Mouse (Mus musculus) bone marrow macrophage, adult 2 months (primary cell): ENCODE measurements around the gene Foxc2. TPM values are rescaled to one million over a fixed set of nuclear protein-coding genes. Genes with fewer than 3 reads are reported as not detected.

Source experiments
- H3K27ac ChIP-seq: 2 replicates; pipeline ENCODE4 v1.5.1; 2012; ENCODE audit warnings: low read depth, low read length; ENCODE audit not compliant: insufficient read depth
- H3K4me1 ChIP-seq: 2 replicates; pipeline ENCODE4 v1.6.1; 2012; ENCODE audit warnings: low read length; ENCODE audit not compliant: control insufficient read depth, insufficient read depth
- H3K4me3 ChIP-seq: 2 replicates; pipeline ENCODE4 v1.5.1; 2012; ENCODE audit warnings: mild to moderate bottlenecking, low read length, moderate library complexity; ENCODE audit not compliant: insufficient read depth
- CTCF ChIP-seq: IDR thresholded peaks from 2 replicates; pipeline ENCODE4 v1.5.1; 2012; ENCODE audit warnings: low read depth, mild to moderate bottlenecking, low read length, moderate library complexity
- POLR2A ChIP-seq: IDR thresholded peaks from 2 replicates; pipeline ENCODE4 v1.6.1; 2012; ENCODE audit warnings: mild to moderate bottlenecking, low read depth, low read length, borderline replicate concordance
- polyA plus RNA-seq: library from polyadenylated mRNA; stranded (reverse); fragments of >200 nt; gene quantifications from 2 replicates; pipeline ENCODE4 v1.2.4, GENCODE M21; 2012; ENCODE audit not compliant: missing spikeins, insufficient read depth, insufficient read length

Foxc2 gene
- polyA plus RNA-seq, 1 experiment: not detected

- Histone ChIP-seq H3K27ac (no peak overlapping the region), H3K4me3 (no peak overlapping the region), H3K4me1 (no peaks in the 10 kb centered on the region)
- TF ChIP-seq POLR2A: no peak
- no peak for TF ChIP-seq CTCF
Observed at GRCm38 (mm10) chr8:121079201-121079600, 36.8 kb upstream of the Foxc2 start.

DNA sequence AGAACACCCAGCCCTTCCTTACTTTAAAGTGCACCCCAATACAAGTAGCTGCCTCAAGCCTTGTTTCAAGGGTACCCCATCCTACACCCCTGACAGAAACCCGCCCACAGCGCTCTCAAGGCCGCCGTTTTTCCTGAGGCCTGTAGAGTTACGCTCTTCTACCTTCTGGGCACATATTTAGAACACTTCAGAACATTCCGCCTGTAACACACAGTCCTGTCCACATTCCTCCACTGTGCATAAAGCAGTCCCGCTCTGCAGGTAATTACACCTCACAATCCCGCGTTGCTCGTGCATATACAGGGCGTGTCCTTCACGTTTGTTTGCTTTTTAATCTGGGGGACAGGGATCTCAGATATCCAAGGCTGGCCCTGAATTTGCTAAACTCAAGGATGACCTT, 36.0 kb upstream of the Foxc2 start:
- TF ChIP-seq POLR2A: no peak
- no peak for TF ChIP-seq CTCF
- Histone ChIP-seq H3K4me3 (no peak overlapping the region), H3K4me1 (no peaks in the 10 kb centered on the region), H3K27ac (no peak overlapping the region)

DNA sequence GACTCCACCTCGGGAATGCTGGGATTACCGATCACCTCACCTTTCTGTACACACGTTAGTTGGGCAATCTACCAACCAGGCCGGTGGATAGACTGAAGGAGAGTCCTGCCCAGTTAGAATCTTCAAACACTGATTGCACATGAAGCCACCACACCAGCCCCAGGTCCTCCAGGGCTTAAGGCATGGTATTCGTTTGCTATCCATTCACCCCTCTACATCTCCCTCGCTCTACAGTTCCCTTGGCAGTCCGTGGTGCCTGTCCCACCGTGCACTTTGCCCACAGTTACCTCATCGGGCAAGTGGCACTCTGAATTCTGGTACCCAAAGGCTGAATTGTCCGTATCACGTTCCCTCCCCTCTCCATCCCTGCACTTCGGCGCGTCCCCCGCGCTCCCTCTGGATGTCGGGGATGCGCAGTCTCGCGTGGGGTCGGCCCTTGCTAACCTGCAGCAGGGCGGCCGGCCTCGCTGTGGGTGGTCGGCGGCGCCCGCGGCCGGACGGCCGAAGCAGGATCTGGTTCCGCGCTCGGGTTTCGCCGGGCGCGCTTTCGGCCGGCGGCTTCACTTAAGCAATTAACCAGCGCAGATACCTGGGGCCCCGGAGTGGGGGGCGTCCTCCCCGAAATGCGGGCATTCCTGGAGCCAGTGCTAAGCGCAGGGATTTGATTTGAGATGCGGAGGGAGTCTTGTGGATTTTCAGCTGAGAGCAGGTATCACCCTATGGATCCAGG, 35.4 kb upstream of the Foxc2 start:
- Histone ChIP-seq H3K4me3 (no peak overlapping the region), H3K4me1 (no peaks in the 10 kb centered on the region), H3K27ac (no peak overlapping the region)
- TF ChIP-seq POLR2A (no peak), CTCF (no peak)

- H3K27ac ChIP-seq: no peak overlapping the region
- H3K4me1 ChIP-seq: no peaks in the 10 kb centered on the region
- TF ChIP-seq CTCF (no peak), POLR2A (no peak)
- H3K4me3 ChIP-seq: no peak overlapping the region
Observed at GRCm38 (mm10) chr8:121081398-121081797, 34.6 kb upstream of the Foxc2 start.

DNA sequence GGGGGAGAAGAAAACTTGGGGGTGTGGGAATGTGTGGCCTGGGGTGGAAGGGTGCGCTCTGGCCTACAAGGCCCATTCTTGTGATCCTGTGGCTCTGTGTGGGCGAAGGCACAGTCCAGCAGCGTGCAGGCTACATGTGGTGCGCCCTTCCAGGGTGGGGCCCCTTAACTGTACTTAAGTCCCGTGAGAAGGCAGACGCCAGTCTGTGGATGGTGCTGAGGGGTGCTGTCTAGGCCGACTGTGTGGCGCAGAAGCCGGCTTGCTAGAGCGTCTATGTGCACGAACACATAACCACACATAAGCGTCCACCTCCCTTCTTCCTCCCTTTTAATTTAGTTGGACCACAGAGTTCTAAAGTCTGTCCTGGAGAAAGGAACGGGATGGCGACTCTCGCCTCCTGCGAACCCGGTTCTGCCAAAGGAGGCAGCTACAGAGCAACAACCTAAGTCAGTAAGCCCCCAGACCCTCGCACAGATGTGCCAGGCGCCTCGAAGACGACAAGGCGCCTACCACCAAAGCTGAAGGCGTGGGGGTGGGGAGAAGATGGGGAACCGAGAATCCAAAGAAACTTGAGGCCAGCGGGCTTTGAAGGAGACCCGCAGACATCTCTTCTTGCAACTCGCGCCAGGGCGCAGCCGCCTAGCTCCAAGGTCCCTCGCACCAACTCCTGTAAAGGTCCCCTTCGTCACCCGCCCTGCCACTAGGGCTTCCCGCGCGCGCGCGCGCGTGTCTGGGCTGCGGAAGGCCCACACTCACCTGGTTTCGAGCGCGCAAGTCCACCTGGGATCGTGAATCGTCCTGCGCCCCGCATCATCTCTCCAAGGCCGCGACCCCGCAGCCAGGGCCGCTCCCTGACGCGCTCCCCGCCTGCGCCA, 33.5 kb upstream of the Foxc2 start:
- H3K4me3 ChIP-seq: no peak overlapping the region
- no peaks in the 10 kb centered on the region for H3K4me1 ChIP-seq
- H3K27ac ChIP-seq: no peak overlapping the region
- TF ChIP-seq POLR2A: no peak
- no peak for TF ChIP-seq CTCF

DNA sequence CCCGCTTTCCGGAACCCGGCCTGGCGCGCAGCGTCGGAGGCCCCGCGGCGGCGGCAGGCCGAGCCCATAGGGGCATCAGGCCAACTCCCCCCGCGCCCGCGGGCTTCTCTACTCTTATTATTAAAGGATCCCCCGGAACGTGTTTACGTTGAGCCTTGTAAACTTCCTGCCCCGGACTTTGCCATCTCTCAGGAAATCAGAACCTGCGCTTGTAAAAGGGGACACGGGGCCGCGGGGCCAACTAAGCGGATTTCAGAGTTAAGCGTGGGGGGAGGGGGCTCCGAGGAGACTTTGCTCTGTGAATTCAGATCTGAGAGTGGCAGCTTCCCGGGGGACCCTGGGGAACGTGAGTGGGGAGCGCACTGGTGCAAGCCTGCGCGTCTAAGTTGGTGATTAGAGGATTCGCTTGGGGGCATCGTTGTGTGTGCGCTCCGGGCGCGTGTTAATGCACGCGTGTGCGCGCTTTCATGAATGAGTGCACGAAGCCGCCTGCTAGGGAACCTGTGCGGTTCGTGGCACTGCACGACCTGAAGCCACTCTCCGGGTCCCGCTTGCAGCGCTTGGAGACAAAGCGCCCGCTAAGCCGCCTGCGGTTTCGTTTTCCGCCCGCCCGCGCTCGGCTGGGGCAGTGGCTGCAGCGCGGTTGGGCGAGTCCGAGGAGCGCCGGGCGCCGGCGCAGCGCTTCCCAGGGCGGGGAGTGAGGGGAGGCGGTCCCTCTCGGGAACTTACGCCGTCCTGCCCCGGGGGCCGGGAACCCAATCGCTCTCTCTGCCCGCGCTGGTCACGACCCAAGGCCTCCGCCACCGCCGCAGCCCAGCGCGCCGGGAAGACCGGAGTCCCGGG, 32.7 kb upstream of the Foxc2 start:
- TF ChIP-seq CTCF: no peak
- TF ChIP-seq POLR2A: no peak
- Histone ChIP-seq H3K4me1 (no peaks in the 10 kb centered on the region), H3K27ac (no peak overlapping the region), H3K4me3 (peak overlapping the region; percentile 66)

DNA sequence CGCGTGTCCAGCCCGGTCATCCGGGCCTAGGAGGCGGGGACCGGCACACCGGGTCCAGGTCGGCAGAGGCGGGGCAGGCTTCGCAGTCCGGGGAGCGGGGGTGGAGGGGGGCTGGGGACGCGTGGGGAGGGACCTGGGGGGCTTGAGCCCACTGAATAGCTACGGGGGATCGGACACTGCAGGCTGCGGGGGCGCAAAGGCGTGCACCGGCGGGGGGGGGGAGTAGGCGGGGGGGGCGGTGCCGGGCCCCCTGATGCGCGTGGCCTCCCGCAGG, 32.1 kb upstream of the Foxc2 start:
- Histone ChIP-seq H3K4me1 (no peaks in the 10 kb centered on the region), H3K4me3 (peak overlapping the region; percentile 66), H3K27ac (no peak overlapping the region)
- TF ChIP-seq POLR2A: no peak
- TF ChIP-seq CTCF: no peak

GRCm38 (mm10) chr8:121084210-121084951, 31.6 kb upstream of the Foxc2 start, which contains the start of gene Foxf1:
Gene Foxf1, plus strand, starts transcription at chr8:121084386.
- Histone ChIP-seq H3K27ac (no peak within 1 kb of the TSS), H3K4me3 (peak within 1 kb of the TSS; percentile 66), H3K4me1 (no peaks in the 10 kb centered on the region)
- TF ChIP-seq POLR2A (no peak), CTCF (no peak)

DNA sequence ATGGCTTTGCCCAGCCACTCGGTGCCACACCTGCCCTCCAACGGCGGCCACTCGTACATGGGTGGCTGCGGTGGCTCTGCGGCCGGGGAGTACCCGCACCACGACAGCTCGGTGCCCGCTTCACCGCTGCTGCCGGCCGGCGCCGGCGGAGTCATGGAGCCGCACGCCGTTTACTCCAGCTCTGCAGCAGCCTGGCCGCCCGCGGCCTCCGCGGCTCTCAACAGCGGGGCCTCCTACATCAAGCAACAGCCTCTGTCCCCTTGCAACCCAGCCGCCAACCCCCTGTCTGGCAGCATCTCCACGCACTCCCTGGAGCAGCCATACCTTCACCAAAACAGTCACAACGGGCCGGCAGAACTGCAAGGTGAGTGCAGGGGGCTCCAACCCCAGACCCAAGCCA, 31.0 kb upstream of the Foxc2 start:
- H3K4me3 ChIP-seq: no peak overlapping the region
- no peak for TF ChIP-seq POLR2A
- no peak for TF ChIP-seq CTCF
- no peaks in the 10 kb centered on the region for H3K4me1 ChIP-seq
- no peak overlapping the region for H3K27ac ChIP-seq
